Mouse (Mus musculus): Measurements from ENCODE around the gene 3110018I06Rik.

DNA sequence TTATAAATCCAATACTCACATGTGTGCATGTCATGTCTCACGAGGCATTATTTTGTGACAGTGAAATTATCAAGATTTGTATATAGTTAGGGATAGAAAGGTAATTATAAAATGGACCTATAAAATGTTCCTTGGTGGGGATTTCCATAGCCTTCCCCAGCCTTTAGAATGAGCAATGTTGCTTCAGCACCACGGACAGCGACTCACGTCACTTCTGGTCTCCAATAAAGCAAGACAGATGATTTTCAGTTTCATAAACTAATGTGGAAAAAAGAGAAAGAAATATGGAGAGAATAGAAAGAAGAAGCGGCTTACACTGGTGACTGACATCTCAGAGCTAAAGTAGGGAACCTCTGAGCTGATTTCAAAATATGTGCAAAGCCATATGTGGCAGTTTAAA lies 23.7 kb upstream of the 3110018I06Rik start:
- TF ChIP-seq CTCF (conservative IDR thresholded peaks at IDR 0.05; ENCODE audit: low read length) (no peak), POU5F1 (IDR thresholded peaks at IDR 0.05; ENCODE audit: borderline replicate concordance, low read length) (no peak), NANOG (IDR thresholded peaks at IDR 0.05; ENCODE audit: borderline replicate concordance, low read length) (no peak)
